Mouse (Mus musculus): ENCODE results near the gene Mysm1. TPM values are rescaled to one million over a fixed set of nuclear protein-coding genes. Genes with fewer than 3 reads are reported as not detected.
A peak's percentile ranks its signal among the peaks of the same experiment; 100 is the strongest.

Mysm1 gene
- total RNA-seq (2021) = 10 to 100 TPM; 31.5 to 41.0 TPM
- long read RNA-seq, experiment 1, partial matches to known transcripts = 0 of 2 reads
- long read RNA-seq, experiment 1, other reads (novel, unspliced or antisense) = 2 of 2 reads
- long read RNA-seq, experiment 2, full-length matches to known transcripts = 3 of 13 reads
- long read RNA-seq, experiment 2, partial matches to known transcripts = 3 of 13 reads
- long read RNA-seq, experiment 2, other reads (novel, unspliced or antisense) = 7 of 13 reads

DNA sequence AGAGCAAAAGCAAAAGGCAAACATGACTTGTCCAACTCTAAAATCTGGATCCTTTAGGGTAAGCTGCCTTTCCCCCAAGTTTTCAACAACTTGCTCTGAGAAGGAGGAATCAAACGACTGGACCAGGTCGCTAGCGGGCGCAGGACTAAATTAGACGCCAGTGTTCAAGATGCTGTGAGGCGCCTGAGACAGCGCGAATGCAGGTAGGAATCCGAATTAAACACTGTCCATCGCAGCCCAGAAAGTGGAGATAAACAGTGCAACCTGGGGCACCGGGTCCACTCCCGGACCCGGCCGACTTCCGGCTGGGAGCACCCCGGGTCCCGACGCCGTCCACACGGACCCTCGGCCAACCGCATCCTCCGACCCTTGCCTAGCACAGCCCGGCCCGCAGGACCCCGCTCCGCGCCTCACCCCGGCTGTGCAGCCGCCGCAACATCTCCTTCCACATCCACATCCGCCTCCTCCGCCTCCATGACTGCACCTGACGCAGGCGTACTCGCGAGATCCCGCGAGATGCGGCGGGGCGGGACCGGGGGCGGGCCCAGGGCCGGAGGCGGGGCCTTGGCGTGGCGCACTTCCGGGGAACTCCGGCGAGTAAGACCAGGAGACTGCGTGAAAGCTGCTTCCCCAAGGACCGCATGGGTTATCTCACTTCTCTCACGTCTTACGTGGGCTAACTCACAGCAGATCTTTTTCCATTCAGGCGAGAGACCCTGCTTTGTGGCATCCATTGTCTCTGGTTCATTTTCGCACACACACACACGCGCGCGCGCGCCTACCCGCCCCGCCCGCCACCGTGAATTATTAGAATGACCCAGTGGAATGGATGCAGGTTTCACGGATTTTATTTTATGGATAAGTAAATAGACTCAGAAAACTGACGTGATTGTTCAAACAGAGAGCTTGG lies at the start of gene Mysm1:
Gene Mysm1, minus strand, starts transcription at position 511 of the 910 bp plus-strand sequence.
- DNase-seq (ENCODE audit: low spot score in 2 of 2) = peak; percentile 91 to 95

DNA sequence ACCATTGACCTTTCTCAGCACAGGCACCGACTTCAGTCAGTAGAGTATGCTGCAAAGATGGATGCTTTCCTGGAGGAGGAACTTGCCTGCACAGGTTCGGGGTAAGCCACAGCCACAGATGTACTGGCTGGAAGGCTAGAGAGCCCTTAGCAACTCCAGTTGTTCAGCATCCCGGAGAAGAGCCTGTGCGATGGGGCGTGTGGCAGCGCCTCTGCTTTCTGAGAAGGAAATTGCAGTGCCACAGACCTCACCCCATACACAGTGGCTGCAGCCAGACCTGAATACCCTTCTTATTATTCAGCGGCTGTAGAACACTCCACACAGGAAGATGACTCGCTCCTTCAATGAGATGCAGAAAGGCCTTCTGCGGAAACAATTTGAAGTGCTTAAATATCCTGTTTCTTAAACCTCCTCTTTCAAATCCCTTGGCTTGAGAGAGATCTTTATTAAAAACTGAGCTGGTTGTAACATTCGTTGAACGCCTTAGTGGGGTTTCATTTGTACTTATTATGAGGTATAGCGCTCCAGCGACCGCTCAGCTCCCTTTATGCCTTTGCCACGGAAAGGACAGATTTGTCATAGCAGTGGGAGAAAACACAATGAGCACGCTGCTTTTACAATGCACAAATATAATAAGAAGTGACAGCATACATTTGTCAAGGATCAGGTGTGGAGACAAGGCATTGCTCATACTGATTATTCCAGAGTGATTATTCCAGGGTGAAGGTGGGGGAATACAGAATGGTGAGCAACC lies 47.1 kb upstream of the Mysm1 start:
- no peak for DNase-seq (ENCODE audit: low spot score in 2 of 2)

DNA sequence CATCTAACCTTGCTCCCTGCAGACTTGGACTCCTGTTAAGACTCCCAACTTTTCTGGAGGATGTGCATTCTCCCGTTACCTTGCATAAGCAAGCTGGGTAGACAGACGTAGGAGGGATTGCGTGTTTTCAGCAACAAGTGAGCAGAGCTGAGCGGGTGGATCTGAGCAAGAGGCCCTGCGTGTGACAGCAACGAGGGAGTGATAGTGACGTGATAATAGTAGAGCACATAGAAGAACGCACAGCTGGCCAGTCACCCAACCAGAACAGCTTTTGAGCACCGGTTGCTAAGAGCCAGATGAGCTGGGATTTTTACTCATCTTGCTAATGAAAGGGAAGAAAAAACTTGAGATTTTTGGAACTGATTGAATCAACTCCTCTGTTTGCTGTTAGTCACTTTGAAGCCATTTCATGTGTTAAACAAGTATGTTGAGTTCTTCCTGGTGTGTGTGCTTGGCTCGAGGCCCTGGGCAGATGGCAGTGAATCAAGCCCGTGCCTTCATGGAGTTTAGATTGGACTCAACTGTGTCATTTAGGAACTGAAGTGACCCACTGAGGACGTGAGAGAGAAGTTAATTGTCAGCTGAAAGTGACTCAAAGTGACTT lies 44.6 kb upstream of the Mysm1 start:
- no peak for DNase-seq (ENCODE audit: low spot score in 2 of 2)

DNA sequence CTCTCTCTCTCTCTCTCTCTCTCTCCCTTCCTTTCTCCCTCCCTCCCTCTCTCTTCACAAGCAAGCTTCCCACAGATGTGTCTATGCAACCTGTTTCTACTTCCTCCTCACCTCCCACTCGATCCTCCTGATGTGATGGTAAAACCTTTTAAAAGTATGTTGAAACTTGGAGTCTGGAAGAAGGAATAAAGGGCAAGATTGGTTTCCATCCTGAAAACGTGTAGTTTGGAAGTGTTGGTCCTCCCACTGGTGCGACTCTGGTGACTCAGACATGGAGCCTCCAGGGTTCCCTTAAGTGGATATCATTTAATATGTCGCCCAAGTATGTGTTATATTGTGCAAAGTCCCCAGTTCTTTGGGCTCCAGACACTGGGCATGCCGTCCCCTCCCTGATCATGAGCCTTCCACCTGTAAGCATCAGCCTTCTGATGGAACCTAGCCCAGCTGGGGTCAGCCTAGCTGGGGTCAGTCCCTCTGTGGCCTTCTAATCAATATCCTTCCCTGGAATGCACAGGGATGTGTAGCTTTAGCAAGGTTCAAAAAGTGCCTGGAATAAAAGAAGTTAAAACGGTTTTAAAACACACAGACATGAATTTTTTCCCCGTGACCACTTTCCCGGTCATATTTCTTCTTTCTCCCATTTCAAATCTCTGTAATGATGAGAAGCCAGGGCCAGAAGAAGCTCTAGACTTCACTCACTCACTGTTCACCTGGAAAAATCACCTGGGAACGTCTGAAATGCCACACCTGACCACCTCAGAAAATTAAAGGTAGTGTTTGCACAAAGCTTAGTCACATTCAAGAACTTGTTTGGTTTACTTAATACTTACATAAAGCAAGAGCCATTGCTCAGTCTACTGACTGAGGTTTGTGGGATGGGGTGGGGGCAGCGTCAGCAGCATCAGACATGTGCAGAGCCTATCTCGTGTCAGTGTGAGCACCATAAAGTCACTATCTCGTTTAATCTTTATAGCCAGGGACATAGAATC lies 43.0 kb upstream of the Mysm1 start:
- no peak for DNase-seq (ENCODE audit: low spot score in 2 of 2)

DNA sequence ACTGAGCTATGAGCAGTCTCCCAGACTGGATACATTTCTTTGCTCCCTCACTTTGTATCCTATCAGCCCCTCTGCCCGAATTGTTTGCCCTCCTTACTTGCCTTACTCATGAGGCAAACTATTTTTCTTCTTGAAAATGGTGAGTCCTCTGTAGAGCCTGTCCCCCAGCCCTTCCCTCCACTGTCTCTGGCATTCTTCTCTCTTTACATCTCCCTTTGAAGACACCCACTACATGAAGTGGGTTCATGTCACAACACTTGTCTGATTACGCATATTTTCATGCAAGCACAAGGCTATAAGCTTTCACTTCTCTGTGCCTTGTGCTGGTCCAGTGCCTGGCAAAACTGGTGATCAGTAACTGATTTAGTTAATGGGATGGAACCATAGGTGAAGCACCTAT lies 41.3 kb upstream of the Mysm1 start:
- no peak for DNase-seq (ENCODE audit: low spot score in 2 of 2)

DNA sequence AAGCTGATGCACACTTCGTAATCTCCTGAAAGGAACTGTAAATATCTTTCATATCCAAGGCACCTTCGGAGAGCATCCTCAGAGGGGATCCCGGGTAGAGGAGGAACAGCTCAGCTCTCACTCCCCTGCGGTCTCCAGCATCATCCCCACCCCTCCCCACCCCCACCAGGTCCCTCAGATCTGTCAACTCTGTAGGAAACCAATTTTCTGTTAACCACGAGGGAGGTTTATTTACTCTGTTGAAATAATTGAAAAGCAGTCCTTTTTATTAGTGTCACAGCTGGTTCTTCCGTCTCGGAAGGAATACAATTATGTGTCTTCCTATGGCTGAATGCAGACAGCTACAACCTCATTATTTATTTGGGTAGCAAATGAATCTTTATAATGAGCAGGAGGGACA lies 39.3 kb upstream of the Mysm1 start:
- no peak for DNase-seq (ENCODE audit: low spot score in 2 of 2)

DNA sequence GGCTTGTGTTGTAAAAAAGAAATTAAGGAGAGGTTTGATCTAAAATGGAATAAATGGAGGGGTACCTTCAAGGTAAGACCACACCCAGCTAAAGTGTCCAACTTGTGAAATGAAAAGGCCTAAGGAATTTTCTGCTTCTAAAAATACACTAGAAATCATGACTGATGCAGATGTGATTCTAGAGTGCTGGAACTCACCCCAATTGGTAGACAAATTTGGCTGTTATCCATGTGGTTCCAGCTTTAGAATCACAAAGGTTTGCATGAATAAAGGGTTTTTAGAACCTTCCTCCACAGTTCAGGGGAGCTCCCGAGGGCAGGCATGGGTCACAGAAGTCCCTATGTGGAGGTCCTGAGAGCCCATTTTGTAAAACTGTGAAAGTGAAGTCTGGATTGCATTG lies 33.8 kb upstream of the Mysm1 start:
- DNase-seq (ENCODE audit: low spot score in 2 of 2) = no peak

DNA sequence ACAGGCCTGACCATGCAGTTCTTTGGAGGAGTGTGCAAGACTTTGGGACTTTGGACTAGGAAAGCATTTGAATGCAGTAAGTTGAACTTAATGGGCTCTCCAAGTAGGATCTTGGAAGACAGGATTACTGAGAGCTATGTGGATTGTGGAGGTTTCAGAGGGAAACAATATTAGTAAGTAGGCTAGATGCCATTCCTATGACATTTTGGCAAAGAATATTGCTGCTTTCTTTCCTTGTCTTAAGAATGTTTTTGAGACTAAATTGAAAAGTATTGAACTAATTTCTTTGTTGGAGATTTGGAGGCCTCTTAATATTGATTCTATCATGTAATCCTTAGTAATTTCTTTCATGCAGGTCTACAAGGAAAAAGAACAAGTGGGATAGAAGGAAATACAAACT lies 33.4 kb upstream of the Mysm1 start:
- DNase-seq (ENCODE audit: low spot score in 2 of 2) = no peak

DNA sequence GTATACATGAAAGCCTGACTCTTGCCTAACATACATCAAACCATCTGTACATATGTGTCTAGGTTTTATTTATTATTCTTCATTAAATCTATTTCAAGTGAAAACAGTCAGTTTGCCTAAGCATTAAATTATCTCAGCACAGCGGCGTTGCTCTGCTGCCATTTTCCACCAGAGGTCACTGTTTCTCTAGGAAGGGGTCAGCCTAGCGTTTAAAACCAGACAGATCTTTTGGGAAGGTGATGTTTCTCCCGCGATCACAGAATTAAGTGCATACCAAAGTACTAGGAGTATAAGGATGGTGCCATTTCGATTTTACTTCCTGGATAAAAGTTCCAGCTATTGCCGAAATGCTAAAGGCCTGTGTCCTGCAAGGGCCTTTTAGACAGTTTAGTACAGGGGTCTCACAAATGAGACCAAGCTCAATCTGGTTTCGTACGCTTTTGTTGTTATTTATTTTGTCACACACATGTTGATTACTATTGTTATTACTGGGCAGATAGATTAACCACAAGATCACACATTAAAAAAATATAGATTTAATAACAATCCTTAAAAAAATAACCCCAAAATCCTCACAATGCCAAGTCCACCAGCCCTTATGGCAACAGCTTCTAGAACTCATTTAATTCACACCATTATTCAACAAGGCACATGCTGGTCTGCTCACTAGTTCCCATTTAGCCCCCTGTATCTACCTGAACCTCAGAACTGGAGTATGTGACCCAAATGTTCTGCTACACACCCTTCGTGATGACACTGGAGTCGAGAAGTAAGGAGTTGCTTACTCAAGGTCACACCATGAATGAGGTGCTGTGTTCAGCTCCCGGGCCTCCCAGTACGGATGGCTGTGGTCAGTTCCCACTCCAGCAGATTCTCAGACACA lies 29.5 kb upstream of the Mysm1 start:
- DNase-seq (ENCODE audit: low spot score in 2 of 2) = peak; percentile 16 to 55

DNA sequence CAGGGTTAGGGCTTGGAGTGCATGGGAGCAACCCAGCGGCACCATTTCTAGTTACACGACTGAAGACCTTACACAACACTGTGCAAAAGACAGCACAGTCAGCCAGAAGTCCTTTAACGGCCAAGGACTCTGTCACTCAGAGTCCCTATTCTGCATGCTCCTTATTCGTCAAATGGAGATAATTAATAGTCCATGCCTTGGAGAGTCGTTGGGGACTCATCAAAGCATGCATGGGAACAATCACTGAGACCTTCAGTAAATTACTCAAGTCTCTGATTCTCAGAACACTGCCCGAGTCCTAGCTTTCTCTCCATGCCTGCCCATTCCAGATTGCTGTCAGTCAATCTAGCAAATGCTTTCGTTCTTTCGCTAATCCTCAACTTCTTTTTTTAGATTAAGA lies 28.9 kb upstream of the Mysm1 start:
- no peak for DNase-seq (ENCODE audit: low spot score in 2 of 2)

DNA sequence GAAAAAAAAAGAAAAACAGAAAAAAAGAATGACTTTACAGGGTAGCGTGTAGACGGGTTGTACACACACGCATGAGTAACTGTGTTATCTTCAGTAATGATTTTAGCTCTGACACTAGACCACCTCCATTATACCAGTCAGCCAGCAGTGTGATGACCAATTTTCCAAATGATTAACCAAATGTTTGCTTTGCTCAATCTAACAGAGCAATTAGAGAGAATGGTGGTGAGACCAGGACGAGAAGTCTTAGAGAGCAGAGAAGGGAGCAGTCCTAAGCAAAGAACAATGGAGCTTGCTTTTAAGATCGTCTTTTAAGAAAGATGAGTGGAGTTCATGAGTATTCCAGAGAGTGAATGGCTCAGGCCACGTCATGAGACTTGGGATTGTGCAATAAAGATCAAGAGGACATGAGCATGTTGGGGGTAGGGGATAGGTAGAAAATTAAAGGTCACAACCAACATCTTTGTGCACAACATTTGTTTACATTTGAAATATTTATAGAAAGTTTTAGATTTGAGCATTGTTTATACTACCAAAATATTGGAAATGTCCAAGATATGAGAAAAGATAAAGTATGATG lies 26.4 kb upstream of the Mysm1 start:
- DNase-seq (ENCODE audit: low spot score in 2 of 2) = no peak

DNA sequence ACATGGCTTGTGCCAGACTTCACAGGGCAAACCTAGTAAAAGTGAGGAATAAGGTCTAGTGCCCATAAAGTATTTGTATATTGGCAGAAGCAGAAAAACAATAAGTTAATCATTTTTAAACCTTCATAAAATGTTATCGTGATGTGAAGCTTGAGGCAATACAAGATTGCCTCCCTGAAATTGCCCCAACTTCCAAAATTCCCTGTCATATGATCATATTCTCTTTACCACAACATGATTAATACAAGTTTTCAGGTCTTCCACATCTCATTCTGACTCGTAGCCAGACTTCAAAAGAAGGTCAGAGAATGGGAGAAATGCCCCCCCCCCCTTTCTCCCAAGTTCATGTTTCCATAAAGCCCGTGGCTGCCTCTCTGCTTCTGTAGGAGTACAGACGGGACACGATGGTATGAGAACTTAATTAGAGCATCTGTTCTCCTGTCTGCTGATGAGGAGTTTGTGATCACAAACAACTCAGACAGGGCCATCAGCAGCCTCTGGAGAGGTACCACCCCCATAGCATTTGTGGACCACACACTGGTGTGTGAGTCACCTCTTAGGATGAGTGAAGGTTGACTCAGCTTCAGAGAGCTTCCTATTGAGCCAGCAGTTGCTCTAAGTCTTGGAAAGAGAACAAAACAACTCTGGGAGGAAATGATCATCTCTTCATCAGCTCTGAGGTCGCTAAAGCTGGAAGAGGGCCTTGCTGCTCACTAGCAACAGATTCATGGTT lies 22.3 kb upstream of the Mysm1 start:
- DNase-seq (ENCODE audit: low spot score in 2 of 2) = no peak

DNA sequence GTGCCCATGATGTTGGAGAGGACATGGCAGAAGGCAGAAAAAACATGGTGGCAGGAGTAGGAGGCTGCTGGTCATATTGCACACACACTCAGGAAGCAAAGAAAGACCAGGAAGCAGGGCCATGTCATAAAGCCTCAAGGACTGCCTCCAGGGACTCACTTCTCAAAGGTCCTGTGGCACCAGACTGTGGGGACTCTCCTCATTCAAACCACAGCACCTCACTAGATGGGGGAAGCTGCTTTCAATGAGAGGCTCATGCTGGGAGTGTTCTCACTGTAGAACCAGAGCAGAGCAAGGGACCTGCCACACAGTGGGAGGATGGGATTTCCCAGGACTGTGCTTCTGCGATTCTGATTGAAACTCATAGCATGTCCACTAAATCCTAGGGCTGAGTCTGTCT lies 21.2 kb upstream of the Mysm1 start:
- DNase-seq (ENCODE audit: low spot score in 2 of 2) = no peak

DNA sequence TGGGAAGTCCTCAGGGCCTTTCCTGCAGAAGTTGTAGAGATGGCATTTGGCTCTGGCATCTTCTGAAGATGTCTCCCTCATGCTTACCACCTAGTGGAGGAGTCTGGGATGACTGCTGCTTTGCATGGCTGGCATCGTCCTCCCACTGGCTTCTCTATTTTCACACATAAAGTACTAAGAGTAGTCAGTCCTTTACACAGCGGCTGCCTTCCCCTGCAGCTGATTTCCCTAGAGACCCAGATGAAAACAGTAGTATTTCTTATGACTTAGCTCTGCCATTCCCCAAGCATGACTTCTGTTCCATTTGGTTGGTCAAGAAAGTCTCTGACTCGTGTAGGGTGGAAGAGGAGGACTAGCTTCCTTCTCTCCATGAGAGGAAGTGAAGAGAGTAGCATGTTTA lies 20.3 kb upstream of the Mysm1 start:
- no peak for DNase-seq (ENCODE audit: low spot score in 2 of 2)

DNA sequence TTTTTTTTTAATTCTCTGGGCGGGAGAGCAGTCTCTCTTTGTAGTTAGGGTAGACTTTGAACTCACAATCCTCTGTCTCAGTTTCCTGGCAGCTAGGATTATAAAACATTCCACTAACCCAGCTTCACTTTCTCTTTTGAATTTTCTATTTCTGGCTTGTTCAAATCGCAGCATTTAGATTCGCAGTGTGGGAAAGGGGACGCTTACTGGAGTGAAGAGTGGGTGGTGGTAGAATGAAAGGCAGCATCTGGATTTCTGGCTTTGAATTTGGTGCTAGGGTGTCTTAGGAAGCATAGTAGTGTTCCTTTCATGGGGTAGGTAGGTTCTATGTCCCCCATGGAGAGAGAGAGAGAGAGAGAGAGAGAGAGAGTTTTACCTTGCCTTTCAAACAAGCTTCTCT lies 17.0 kb upstream of the Mysm1 start:
- no peak for DNase-seq (ENCODE audit: low spot score in 2 of 2)

DNA sequence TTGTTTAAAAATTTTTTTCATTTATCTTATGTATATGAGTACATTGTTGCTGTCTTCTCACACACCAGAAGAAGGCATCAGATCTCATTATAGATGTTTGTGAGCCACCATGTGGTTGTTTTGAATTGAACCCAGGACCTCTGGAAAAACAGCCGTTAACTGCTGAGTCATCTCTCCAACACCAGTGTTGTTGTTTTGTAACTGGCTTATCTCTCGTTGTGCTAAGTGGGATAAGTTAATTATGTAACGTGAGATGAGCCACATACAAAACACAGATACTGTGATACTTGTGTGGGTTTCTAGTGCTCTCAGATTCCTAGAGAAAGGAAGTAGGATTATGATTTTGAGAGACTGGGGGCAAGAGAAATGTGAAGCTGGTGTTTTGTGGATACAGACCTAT lies 11.3 kb upstream of the Mysm1 start:
- DNase-seq (ENCODE audit: low spot score in 2 of 2) = no peak

DNA sequence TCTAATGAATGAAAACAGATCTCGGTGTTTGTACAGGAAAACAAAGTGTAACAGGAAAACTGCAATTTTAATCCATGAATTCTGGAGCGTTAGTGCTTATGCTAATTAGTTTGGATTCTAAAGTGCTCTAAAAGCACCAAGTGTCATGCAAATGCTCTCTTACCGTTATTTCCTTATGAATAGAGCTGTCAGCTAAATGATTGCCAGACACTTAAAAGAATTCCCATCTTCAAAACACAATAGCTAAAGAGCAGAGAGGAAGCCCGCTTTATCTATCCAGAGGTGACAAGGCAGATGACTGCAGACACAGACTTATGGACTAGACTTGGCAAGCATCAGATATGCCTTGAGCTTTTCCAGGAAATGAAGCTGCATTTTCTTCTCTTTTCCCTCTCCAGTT lies 8.8 kb upstream of the Mysm1 start:
- DNase-seq (ENCODE audit: low spot score in 2 of 2) = no peak

DNA sequence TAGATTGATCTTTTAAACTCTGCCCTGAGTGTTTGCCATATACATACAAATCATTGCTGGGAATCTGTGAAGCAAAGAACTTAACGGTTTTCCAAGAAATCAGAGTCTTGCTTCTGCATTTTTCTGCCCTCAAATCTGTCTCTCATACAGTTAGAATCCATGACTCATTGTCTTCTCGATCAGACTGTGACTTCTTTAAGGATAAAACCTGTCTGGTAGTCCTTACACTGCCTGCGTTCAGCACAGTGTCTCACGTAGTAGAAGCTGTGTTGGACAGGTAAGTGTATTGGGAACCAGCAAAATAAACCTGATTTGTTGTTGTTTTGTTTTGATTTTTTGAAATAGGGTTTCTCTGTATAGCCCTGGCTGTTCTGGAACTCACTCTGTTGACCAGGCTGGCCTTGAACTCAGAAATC lies 608 bp upstream of the Mysm1 start:
- DNase-seq (ENCODE audit: low spot score in 2 of 2) = no peak

Data from adrenal gland, postnatal 4 days (tissue).